Mouse (Mus musculus) layer of hippocampus, postnatal 10 days (tissue): ENCODE measurements around the gene Ptma. TPM values are rescaled to one million over a fixed set of nuclear protein-coding genes. Genes with fewer than 3 reads are reported as not detected.
"Not testable (repeated sequence)": the region's sequence is repeated elsewhere in the genome, so short reads cannot be mapped to it uniquely, and the experiment has no call there.

Experiments
- DNase-seq, 2 experiments: peaks; one replicate each; pipeline ENCODE4 v3.0.0; 2021; ENCODE audit warnings: low spot score in 2 of 2
- total RNA-seq, 2 experiments: library from RNA; stranded (reverse); gene quantifications; 2 replicates each; pipeline ENCODE4 v1.2.3; 2021

The Ptma gene
- total RNA-seq, 2 experiments from 2014 or later: 617 to 662 TPM

DNA sequence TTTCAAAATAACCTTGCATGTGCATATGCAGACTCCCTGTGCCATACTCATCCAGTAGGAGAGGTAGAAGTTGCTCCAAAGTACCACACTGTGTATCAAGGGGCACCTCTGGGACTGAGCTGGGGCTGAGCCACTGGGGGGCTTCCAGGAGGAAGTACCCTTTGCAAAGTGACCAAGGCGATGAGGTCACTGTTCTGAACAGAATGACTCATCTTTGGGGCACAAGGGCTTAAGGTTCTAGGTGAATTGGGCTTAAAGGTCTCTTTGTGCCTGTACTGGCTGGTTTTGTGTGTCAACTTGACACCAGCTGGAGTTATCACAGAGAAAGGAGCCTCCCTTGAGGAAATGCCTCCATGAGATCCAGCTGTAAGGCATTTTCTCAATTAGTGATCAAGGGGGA lies 13.5 kb upstream of the Ptma start:
- DNase-seq: not testable (repeated sequence)

- DNase-seq: no peak
Observed at GRCm38 (mm10) chr1:86515715-86516410, 10.7 kb upstream of the Ptma start.

- DNase-seq: no peak
Observed at GRCm38 (mm10) chr1:86517076-86517475, 9.4 kb upstream of the Ptma start.

DNA sequence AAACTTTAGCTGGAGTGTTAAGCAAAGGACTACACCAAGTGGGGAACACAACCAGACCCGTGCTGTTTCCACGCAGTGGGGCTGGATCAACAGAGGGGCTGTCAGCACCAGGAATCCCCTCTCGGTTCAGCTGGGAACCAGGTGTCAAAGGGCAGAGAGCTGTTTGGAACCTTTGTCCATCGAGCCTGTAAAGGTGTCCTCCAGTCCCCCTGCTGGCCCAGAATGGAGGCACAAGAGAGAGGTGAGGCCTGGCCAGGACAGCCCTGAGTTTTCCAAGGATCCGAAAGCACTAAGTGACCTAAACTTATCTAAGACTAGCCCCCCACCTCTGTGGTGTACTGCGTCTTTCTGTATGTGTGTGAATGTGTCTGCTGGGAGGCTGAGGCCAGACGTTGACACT lies 6.2 kb upstream of the Ptma start:
- peak in 1 of 2 experiments; percentile 38 for DNase-seq

GRCm38 (mm10) chr1:86522286-86522871 lies 4.1 kb upstream of the Ptma start:
- peak in 1 of 2 experiments; percentile 40 for DNase-seq

DNA sequence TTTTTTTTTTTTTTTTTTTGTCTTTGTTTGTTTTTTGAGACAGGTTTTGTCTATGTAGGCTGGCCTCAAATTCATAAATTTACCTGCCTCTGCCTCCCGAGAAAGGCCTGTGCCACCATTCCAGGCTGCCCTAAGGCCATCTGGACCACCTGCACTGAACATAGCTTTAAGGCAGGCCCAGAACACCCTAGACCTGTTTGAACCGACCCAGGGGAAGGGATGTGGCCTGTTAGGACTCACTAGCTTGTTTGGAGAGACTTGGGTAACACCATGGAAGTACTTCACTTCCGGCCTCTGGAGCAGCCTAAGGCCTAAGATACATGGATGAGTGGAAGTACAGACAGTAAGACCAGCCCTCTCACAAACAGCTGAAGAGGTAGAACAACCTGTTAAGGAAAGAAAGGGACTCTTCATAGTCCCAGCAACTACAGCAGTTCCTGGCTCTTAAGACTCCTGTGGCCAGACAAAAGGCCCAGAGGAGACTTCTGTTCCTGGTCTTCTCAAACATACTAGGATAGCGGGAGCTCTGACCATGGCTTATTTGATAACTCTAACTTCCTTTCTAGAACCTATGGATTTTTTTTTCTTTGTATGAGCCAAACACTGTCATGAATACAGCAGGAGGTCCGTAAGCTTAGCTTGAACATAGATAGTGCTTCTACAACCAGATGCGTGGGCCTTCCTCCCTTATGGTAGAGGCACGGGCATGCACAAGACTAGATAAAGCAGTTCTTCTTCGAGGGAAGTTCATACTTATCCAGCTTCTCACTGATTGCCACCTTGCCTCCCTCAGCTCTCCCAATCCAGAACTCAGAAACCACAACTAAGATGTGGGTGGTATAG lies 2.5 kb upstream of the Ptma start:
- peak in 1 of 2 experiments; percentile 26 for DNase-seq

- DNase-seq: peak; percentile 100
Observed at GRCm38 (mm10) chr1:86524619-86525498, 1.7 kb upstream of the Ptma start.

GRCm38 (mm10) chr1:86525499-86526115 lies 919 bp upstream of the Ptma start:
- DNase-seq: peak; percentile 81 to 82

GRCm38 (mm10) chr1:86526789-86527598 lies 468 bp downstream of the Ptma start:
- peak; percentile 55 to 63 for DNase-seq

- DNase-seq: peak; percentile 98 to 99
Observed at GRCm38 (mm10) chr1:86527599-86528486, 1.3 kb downstream of the Ptma start.

- peak in 1 of 2 experiments; percentile 45 for DNase-seq
Observed at GRCm38 (mm10) chr1:86528571-86529180, 2.1 kb downstream of the Ptma start.

DNA sequence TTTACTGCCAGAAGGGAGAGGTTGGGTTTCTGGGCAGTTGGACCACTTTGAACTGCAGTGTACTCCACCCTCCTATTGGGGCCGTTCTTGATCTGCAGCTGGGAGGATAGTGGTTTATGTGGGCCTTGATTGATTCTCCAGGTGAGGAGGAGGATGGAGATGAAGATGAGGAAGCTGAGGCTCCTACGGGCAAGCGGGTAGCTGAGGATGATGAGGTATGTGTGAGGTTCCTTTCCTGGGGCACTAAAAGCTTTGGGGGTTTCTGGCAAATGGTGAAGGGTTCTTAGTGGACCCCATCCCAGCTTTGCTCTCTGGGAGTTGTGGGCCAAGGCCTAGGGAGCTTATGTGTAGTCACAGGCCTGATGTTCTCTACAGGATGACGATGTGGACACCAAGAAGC lies 3.1 kb downstream of the Ptma start:
- no peak for DNase-seq

DNA sequence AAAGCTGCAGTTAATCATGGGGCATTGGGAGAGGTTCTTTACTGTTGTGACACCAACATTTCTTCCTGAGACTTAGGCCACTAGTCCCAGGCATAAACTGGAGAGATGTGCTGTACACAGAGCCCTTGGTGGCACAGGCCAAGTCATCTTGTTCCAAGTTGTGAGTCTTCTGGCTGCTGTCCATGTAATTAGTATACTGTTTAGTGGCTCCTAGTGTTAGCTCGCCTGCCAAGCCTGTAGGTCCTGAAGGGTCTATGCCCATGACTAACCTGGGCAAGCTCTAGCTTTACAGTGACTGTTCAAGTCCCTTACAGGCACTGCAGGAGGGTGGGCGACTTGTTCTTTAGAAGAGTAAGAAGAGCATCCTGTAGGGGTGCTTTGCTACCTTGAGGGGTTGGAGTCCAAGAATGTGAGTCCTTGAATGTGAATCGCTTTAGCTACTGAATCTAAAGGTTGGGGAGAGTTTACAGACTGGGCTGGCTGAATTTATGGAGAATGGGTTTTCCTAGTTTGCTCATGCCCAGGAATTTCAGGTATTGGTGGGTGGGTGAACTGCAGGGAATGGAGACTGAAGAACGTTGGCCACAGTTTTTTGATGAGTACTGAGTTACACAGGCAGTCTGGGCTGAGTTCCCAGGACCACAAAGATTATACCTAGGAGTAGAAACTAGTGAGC lies 4.5 kb downstream of the Ptma start:
- DNase-seq: no peak

GRCm38 (mm10) chr1:86531547-86532321 lies 5.2 kb downstream of the Ptma start:
- DNase-seq: no peak

DNA sequence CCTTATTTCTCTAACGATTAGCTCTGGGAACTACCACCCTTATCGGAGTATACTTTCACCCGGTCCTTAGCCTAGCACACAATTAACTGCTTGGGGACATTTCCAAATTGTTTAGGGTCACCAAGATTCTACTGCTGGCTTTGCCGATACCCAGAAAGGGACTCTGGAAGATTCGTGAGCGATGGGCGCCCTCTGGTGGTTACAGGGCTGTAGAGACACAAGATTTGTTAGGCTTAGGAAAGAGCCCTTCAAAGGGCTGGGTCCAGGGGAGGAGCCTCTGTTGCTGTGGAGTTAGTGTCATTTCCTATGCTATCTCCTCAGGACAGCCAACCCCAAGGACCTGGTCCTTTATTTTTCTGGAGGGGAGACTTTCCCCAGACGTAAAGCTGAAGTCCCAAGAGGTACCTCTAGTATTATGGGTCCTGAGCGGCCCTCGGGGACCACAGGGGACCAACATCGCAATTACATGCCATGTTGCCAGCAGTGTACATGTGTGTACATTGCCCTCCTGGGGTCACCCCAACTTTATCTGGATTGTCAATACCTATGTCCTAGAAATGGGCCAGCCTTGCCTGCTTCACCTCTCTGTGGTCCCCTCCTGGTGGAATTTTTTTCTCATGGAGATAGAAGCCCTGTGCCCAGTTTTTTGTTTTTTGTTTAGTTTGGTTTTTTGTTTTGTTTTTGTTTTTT lies 6.0 kb downstream of the Ptma start:
- peak; percentile 97 for DNase-seq

DNA sequence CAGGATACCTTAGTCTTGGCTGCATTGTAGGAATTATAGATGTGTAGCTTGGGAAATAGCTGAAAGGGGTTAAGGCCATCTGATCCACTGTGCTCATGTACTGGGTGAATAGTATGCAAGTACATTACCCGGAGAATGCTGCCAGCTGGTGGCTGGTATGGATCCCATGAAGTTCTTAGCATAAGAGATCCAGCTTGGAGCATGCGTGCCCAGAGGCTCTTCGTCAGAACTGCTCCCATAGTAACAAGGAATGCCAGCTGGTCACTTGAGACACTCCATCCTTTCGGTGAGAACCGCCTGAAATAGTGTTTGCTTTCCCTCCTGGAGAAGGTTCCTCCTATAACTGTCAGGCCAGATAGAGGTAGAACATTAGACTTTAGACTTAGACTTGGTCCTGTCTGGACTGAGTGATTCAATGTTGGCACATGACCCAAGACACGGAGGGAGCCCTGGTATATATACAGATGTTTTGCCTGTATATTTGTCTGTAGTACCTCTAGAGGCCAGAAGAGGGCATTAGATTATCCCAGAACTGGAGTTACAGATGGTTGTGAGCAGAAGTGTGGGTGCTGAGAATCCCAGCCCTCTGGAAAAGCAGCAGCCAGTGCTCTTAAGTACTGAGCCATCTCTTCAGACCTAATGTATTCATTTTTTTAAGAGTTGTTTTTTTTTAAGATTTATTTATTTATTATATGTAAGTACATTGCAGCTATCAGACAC lies 7.0 kb downstream of the Ptma start:
- peak in 1 of 2 experiments; percentile 34 for DNase-seq
